Mouse (Mus musculus): ENCODE data around the gene Faap20. TPM values are rescaled to one million over a fixed set of nuclear protein-coding genes. Genes with fewer than 3 reads are reported as not detected.

The Faap20 gene
- polyA plus RNA-seq, 1 experiment: 30.6 TPM

- H3K79me2 ChIP-seq (ENCODE audit: control insufficient read depth, insufficient read depth): no peaks in the 10 kb centered on the region
- peaks cover 4% of the 10 kb centered on the region for H3K27me3 ChIP-seq (ENCODE audit: control insufficient read depth, insufficient read depth, insufficient read length)
- H3K36me3 ChIP-seq (ENCODE audit: control insufficient read depth, insufficient read depth): no peaks in the 10 kb centered on the region
- no peak overlapping the region for H3K4me3 ChIP-seq (ENCODE audit: insufficient read depth, poor library complexity, severe bottlenecking)
- H3ac ChIP-seq (ENCODE audit: control insufficient read depth, insufficient read length, low read depth): no peak overlapping the region
- no peaks in the 10 kb centered on the region for H3K79me3 ChIP-seq (ENCODE audit: low read depth)
- TF ChIP-seq CTCF (IDR thresholded peaks at IDR 0.05; ENCODE audit: control insufficient read depth, insufficient read depth, insufficient read length) (no peak), CEBPB (IDR thresholded peaks at IDR 0.05; ENCODE audit: low read depth) (no peak), MAX (IDR thresholded peaks at IDR 0.05) (no peak), MYOD1 (IDR thresholded peaks at IDR 0.05; ENCODE audit: control insufficient read depth, insufficient read length, low read depth) (no peak), USF1 (IDR thresholded peaks at IDR 0.05; ENCODE audit: low read depth) (no peak), FOSL1 (IDR thresholded peaks at IDR 0.05; ENCODE audit: insufficient read depth, low read length, poor library complexity, severe bottlenecking) (no peak), MYOG (IDR thresholded peaks at IDR 0.05; ENCODE audit: control insufficient read depth, extremely low read depth, insufficient read length) (no peak)
Measured at GRCm38 (mm10) chr4:155301098-155301447, 51.5 kb downstream of the Faap20 start.

GRCm38 (mm10) chr4:155301965-155302364 lies 52.4 kb downstream of the Faap20 start:
- no peaks in the 10 kb centered on the region for H3K79me3 ChIP-seq (ENCODE audit: low read depth)
- H3K36me3 ChIP-seq (ENCODE audit: control insufficient read depth, insufficient read depth): no peaks in the 10 kb centered on the region
- H3K27me3 ChIP-seq (ENCODE audit: control insufficient read depth, insufficient read depth, insufficient read length): peaks cover 4% of the 10 kb centered on the region
- TF ChIP-seq FOSL1 (IDR thresholded peaks at IDR 0.05; ENCODE audit: insufficient read depth, low read length, poor library complexity, severe bottlenecking) (no peak), USF1 (IDR thresholded peaks at IDR 0.05; ENCODE audit: low read depth) (no peak), MYOG (IDR thresholded peaks at IDR 0.05; ENCODE audit: control insufficient read depth, extremely low read depth, insufficient read length) (no peak), CEBPB (IDR thresholded peaks at IDR 0.05; ENCODE audit: low read depth) (no peak)
- no peak overlapping the region for H3ac ChIP-seq (ENCODE audit: control insufficient read depth, insufficient read length, low read depth)
- no peaks in the 10 kb centered on the region for H3K79me2 ChIP-seq (ENCODE audit: control insufficient read depth, insufficient read depth)
- H3K4me3 ChIP-seq (ENCODE audit: insufficient read depth, poor library complexity, severe bottlenecking): no peak overlapping the region

DNA sequence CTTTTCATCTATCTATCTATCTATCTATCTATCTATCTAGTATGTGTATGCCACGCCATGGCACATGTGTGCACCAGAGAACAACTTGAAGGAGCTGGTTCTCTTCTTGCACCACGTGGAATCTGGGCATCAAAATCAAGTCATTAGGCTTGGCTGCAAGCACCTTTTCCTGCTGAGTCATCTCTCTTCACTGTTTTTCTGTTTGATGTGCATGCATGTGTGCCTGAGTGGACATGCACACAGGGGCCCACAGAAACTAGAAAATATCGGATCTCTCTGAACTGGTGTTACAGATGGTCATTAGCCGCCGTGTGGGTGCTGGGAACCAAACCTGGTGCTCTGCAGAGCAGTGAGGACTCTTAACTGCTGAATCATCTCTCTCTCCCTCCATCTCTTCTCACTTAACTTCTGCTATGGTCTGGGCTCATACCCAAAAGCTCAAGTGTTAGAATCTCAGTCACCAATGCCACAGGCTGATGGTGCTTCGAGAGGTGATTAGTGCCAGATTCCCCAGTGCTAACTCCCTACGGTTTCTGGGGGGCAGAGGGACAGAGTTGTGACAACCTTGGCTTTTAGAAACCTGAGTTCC lies 55.0 kb downstream of the Faap20 start:
- Histone ChIP-seq H3K36me3 (ENCODE audit: control insufficient read depth, insufficient read depth) (no peaks in the 10 kb centered on the region), H3K79me2 (ENCODE audit: control insufficient read depth, insufficient read depth) (no peaks in the 10 kb centered on the region), H3ac (ENCODE audit: control insufficient read depth, insufficient read length, low read depth) (no peak overlapping the region), H3K27me3 (ENCODE audit: control insufficient read depth, insufficient read depth, insufficient read length) (peaks cover 4% of the 10 kb centered on the region), H3K79me3 (ENCODE audit: low read depth) (no peaks in the 10 kb centered on the region), H3K4me3 (ENCODE audit: insufficient read depth, poor library complexity, severe bottlenecking) (no peak overlapping the region)
- TF ChIP-seq CTCF (IDR thresholded peaks at IDR 0.05; ENCODE audit: control insufficient read depth, insufficient read depth, insufficient read length) (no peak), CEBPB (IDR thresholded peaks at IDR 0.05; ENCODE audit: low read depth) (no peak), USF1 (IDR thresholded peaks at IDR 0.05; ENCODE audit: low read depth) (no peak), MAX (IDR thresholded peaks at IDR 0.05) (no peak), MYOG (IDR thresholded peaks at IDR 0.05; ENCODE audit: control insufficient read depth, extremely low read depth, insufficient read length) (no peak), FOSL1 (IDR thresholded peaks at IDR 0.05; ENCODE audit: insufficient read depth, low read length, poor library complexity, severe bottlenecking) (no peak), MYOD1 (IDR thresholded peaks at IDR 0.05; ENCODE audit: control insufficient read depth, insufficient read length, low read depth) (no peak)

- Histone ChIP-seq H3K36me3 (ENCODE audit: control insufficient read depth, insufficient read depth) (no peaks in the 10 kb centered on the region), H3K27me3 (ENCODE audit: control insufficient read depth, insufficient read depth, insufficient read length) (no peaks in the 10 kb centered on the region), H3K79me3 (ENCODE audit: low read depth) (no peaks in the 10 kb centered on the region), H3K4me3 (ENCODE audit: insufficient read depth, poor library complexity, severe bottlenecking) (no peak overlapping the region), H3ac (ENCODE audit: control insufficient read depth, insufficient read length, low read depth) (no peak overlapping the region), H3K79me2 (ENCODE audit: control insufficient read depth, insufficient read depth) (no peaks in the 10 kb centered on the region)
- no peak for TF ChIP-seq MYOG (IDR thresholded peaks at IDR 0.05; ENCODE audit: control insufficient read depth, extremely low read depth, insufficient read length)
- TF ChIP-seq CEBPB (IDR thresholded peaks at IDR 0.05; ENCODE audit: low read depth): no peak
- no peak for TF ChIP-seq MYOD1 (IDR thresholded peaks at IDR 0.05; ENCODE audit: control insufficient read depth, insufficient read length, low read depth)
- TF ChIP-seq CTCF (IDR thresholded peaks at IDR 0.05; ENCODE audit: control insufficient read depth, insufficient read depth, insufficient read length): no peak
- TF ChIP-seq FOSL1 (IDR thresholded peaks at IDR 0.05; ENCODE audit: insufficient read depth, low read length, poor library complexity, severe bottlenecking): no peak
- no peak for TF ChIP-seq MAX (IDR thresholded peaks at IDR 0.05)
- TF ChIP-seq USF1 (IDR thresholded peaks at IDR 0.05; ENCODE audit: low read depth): no peak
Measured at GRCm38 (mm10) chr4:155305531-155306031, 56.0 kb downstream of the Faap20 start.

Other genes with a start within 250 kb of the Faap20 start
- 0.11 TPM for gene Plch2, start 193.0 kb upstream of the Faap20 start, polyA plus RNA-seq (2012; fragmentation: generic; extraction: Trizol)
- 11.2 TPM for gene Pex10, start 182.8 kb upstream of the Faap20 start, polyA plus RNA-seq (2012; fragmentation: generic; extraction: Trizol)
- gene Rer1, start 163.4 kb upstream of the Faap20 start, polyA plus RNA-seq (2012; fragmentation: generic; extraction: Trizol): 125 TPM
- 1.2 TPM for gene Morn1, start 163.2 kb upstream of the Faap20 start, polyA plus RNA-seq (2012; fragmentation: generic; extraction: Trizol)
- gene Ski, start 27.2 kb upstream of the Faap20 start, polyA plus RNA-seq (2012; fragmentation: generic; extraction: Trizol): 45.2 TPM
- gene Prkcz, start 111.6 kb downstream of the Faap20 start, polyA plus RNA-seq (2012; fragmentation: generic; extraction: Trizol): 0.06 TPM
- not detected for gene Gabrd, start 148.3 kb downstream of the Faap20 start, polyA plus RNA-seq (2012; fragmentation: generic; extraction: Trizol)
- 0.90 TPM for gene Cfap74, start 159.4 kb downstream of the Faap20 start, polyA plus RNA-seq (2012; fragmentation: generic; extraction: Trizol)
- not detected for gene Tmem52, start 219.3 kb downstream of the Faap20 start, polyA plus RNA-seq (2012; fragmentation: generic; extraction: Trizol)
- 338 TPM for gene Gnb1, start 241.6 kb downstream of the Faap20 start, polyA plus RNA-seq (2012; fragmentation: generic; extraction: Trizol)